Mouse (Mus musculus) hindbrain, embryonic 16.5 days (tissue): ENCODE measurements at regions not wholly inside any gene's neighbourhood (a gene's known extent, or its start where the extent isn't known, plus 50 kb on each side); places are given as distances from the start of the nearest gene placed in this dataset.

ENCODE experiments used
- ATAC-seq: fragments of 200-750 bp; cut with Nextera tagmentation; 2 replicates; pipeline ENCODE4 v1.8.0; 2017; ENCODE audit warnings: moderate TSS enrichment, moderate library complexity
- H3K27ac ChIP-seq: fragments of 300-500 bp; sonication (generic); 2 replicates; pipeline ENCODE4 v1.5.1; 2014; ENCODE audit warnings: low read depth, mild to moderate bottlenecking, control low read depth, low read length, moderate library complexity
- H3K27me3 ChIP-seq: fragments of 300-500 bp; sonication (generic); replicated peaks from 2 replicates; pipeline ENCODE4 v1.6.1; 2014; ENCODE audit warnings: low read length; ENCODE audit not compliant: control insufficient read depth, insufficient read depth
- H3K36me3 ChIP-seq: fragments of 300-500 bp; sonication (generic); 2 replicates; pipeline ENCODE4 v1.6.1; 2014; ENCODE audit warnings: mild to moderate bottlenecking, low read length, moderate library complexity, mixed read lengths; ENCODE audit not compliant: control insufficient read depth, insufficient read depth
- H3K4me1 ChIP-seq: fragments of 300-500 bp; sonication (generic); 2 replicates; pipeline ENCODE4 v1.6.1; 2014; ENCODE audit warnings: low read depth, low read length; ENCODE audit not compliant: control insufficient read depth, insufficient read depth
- H3K4me2 ChIP-seq: fragments of 300-500 bp; sonication (generic); 2 replicates; pipeline ENCODE4 v1.6.1; 2014; ENCODE audit warnings: mild to moderate bottlenecking, low read length, control low read depth, moderate library complexity
- H3K4me3 ChIP-seq: fragments of 300-500 bp; sonication (generic); 2 replicates; pipeline ENCODE4 v1.5.1; 2014; ENCODE audit warnings: mild to moderate bottlenecking, low read length, control low read depth, moderate library complexity
- H3K9ac ChIP-seq: fragments of 300-500 bp; sonication (generic); 2 replicates; pipeline ENCODE4 v1.6.1; 2014; ENCODE audit warnings: low read depth, mild to moderate bottlenecking, control low read depth, low read length, moderate library complexity
- H3K9me3 ChIP-seq: fragments of 300-500 bp; sonication (generic); 2 replicates; pipeline ENCODE4 v1.6.1; 2014; ENCODE audit warnings: mild to moderate bottlenecking, low read length, moderate library complexity; ENCODE audit not compliant: control insufficient read depth
- WGBS: fragments of 180-500 bp; shearing (Covaris S2); extraction: QIAGEN DNeasy Blood & Tissue Kit; methylation state at CpG from one replicate; pipeline ENCODE4 v1.1.7; 2014; 5-methylcytosine and 5-hydroxymethylcytosine counted together

DNA sequence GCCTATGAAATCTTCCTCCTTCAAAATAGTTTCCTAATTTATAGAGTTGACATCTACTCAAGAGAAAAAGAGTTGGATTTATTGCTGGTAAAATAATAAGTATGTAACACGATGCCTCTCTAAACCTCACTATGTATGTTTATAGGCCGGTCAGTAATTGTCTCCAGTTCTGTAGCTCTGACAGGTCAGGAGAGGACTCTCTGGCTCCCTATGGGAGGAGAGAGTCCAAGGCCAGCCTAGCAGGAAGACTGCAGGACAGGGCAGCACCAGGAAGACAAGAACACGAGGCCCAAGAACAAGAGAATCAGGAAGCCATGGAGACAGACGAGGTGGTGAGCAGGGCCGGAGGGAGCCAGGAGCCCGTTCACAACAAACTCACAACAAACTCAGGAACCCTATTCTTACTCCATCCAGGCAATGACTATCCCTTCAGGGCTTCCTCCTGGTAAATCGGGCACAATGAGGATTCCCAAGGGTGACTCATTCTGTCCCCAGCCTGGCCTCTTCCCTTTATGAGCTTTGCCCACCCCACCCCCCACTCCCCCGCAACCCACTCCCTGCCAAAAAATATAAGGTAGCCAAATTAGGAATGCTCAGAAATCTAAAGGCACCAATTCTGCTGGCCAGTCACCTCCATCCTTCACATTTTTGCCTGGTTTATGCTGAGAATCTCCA lies 244.7 kb upstream of the Zfp637 start:
- no peaks in the 10 kb centered on the region for H3K4me1 ChIP-seq
- 92% methylated on average over 7 of the region's 8 CpGs for WGBS
- H3K9me3 ChIP-seq: 0 out of 2 replicates have a peak, but pooled peaks cover 3% of the 10 kb centered on the region
- H3K27me3 ChIP-seq: no peaks in the 10 kb centered on the region
- H3K36me3 ChIP-seq: no peaks in the 10 kb centered on the region
- ATAC-seq: no peak
- H3K27ac ChIP-seq: no peak overlapping the region
- H3K4me3 ChIP-seq: no peak overlapping the region
- no peak overlapping the region for H3K4me2 ChIP-seq
- no peak overlapping the region for H3K9ac ChIP-seq

DNA sequence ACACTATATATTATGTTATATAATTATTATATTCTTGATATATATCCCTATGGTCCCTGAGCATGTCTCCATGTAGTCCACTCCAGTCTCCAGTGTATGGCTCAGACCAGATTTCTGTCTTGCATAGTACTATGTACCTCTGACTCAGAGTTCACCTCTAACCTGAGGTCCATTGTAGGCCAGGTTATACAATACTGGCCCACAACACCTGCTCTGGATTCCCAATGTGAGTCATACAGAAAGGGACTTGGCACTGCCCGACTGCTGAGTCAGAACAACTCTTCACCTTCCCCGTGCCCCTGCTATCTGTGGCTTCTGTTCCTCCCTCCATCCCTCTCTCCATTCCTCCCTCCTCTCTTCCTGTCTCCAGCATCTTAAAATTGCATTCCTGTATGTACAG lies 236.1 kb upstream of the Zfp637 start:
- Histone ChIP-seq H3K4me3 (no peak overlapping the region), H3K36me3 (no peaks in the 10 kb centered on the region), H3K4me1 (no peaks in the 10 kb centered on the region), H3K4me2 (no peak overlapping the region), H3K27me3 (no peaks in the 10 kb centered on the region), H3K27ac (no peak overlapping the region), H3K9me3 (no peaks in the 10 kb centered on the region), H3K9ac (no peak overlapping the region)
- WGBS: 90% methylated on average over 2 of the region's 2 CpGs
- no peak for ATAC-seq

DNA sequence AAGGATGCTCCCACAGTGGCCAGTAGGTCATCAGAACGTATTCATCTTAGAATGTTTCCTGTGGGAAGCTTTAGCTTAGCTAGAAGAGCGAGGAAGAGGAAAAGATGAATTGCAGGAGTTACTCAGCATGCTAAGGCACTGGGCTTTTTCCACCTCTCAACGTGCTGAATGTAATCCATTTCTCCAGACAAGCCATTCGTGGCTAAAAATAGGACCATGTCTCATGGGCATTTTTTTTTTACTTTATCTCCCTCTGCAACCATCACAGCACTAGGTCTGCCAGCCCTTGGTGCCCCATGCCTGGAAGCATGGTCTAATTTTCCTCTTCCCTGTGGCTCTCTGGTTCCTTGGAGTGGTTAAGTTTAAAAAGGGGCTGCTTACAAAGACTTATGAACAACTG lies 235.3 kb upstream of the Zfp637 start:
- no peak overlapping the region for H3K9ac ChIP-seq
- H3K27ac ChIP-seq: no peak overlapping the region
- H3K4me3 ChIP-seq: no peak overlapping the region
- ATAC-seq: no peak
- no peaks in the 10 kb centered on the region for H3K9me3 ChIP-seq
- no peaks in the 10 kb centered on the region for H3K36me3 ChIP-seq
- H3K4me1 ChIP-seq: no peaks in the 10 kb centered on the region
- no peak overlapping the region for H3K4me2 ChIP-seq
- no peaks in the 10 kb centered on the region for H3K27me3 ChIP-seq
- WGBS: 62% methylated on average over 4 of the region's 4 CpGs

DNA sequence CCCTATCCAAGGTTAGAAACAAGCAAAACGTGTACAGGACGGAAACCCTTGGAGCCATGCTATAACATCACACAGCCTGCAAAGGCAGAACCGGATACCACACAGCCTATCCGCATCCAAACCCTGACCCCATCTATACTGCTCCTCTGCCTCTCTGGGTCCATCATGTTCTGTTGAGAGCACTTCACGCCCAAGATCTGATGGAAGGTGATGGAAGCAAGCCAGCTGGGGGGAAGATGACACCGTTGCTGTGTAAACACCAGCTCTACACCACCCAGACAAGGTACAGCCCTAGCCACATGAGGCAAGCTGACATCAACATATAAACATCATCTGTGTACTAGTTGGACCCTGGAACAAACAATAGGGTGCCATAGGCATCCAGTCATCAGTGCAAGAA lies 234.8 kb upstream of the Zfp637 start:
- Histone ChIP-seq H3K9me3 (no peaks in the 10 kb centered on the region), H3K4me1 (no peaks in the 10 kb centered on the region), H3K9ac (no peak overlapping the region), H3K27me3 (no peaks in the 10 kb centered on the region), H3K27ac (no peak overlapping the region), H3K36me3 (no peaks in the 10 kb centered on the region), H3K4me3 (no peak overlapping the region), H3K4me2 (no peak overlapping the region)
- 90% methylated on average over 6 of the region's 6 CpGs for WGBS
- ATAC-seq: no peak

DNA sequence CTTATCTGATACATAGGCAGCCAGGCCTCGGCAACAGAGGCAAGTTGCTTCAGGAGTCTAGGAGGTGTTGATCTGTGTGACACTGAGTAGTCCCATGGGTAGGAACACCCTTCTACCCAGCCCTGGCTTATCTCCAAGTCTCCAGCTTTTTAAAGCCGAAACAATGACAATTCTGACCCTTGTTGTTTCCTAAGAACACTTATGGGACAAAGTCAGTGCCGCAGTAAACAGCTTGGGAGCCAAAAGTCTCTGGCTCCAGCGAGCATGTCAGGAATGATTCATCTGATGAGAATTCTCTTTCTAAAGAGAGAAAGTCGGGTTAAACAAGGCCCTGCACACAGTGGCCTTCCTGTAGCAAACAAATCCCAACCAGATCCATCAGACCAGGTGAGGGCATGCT lies 234.0 kb upstream of the Zfp637 start:
- Histone ChIP-seq H3K4me3 (no peak overlapping the region), H3K27ac (no peak overlapping the region), H3K9ac (no peak overlapping the region), H3K4me1 (no peaks in the 10 kb centered on the region), H3K27me3 (no peaks in the 10 kb centered on the region), H3K36me3 (no peaks in the 10 kb centered on the region), H3K4me2 (no peak overlapping the region), H3K9me3 (no peaks in the 10 kb centered on the region)
- ATAC-seq: no peak
- 78% methylated on average over 5 of the region's 5 CpGs for WGBS

DNA sequence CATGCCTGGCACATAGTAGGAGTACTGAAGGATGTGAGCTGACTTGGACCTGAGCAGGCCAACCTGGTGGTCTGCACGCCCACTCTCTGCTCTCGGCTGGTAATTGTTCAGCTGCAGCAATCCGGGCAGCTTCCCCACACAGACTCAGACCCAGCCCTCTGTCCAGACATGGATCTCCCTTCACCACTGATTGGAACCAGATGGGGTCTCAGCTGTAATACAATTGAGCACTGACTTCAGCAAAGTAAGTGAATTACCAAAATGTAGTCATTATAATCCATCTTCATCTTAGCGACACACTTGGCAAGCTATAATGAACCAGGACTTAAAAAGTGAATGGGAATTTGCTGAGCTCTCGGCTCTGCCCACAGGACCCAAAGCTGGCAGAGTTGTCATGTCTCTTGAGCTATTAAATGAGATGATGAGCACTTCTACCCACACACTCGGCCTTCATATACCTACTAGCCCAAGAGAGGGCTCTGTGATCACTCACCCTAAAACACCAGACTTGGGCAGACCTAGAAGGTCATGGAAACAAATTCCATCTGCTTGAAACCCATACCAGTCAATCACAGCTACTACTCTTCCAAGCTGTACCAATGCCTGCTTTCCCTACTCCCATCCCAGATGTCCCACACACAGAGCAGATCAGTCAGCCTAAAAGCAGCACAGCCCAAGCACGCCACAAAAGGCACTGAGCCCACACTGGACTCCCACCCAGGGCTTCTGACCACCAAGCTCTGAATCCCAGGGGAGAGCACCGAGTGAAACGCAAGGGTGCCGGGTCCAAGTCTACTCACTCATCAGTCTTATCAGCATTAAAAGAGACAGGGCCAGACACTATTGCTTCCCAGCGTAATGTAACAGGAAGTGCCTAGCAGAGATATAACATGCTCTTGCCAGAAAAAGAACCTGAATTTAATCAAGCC lies 231.2 kb upstream of the Zfp637 start:
- H3K9ac ChIP-seq: no peak overlapping the region
- ATAC-seq: no peak
- H3K36me3 ChIP-seq: no peaks in the 10 kb centered on the region
- no peaks in the 10 kb centered on the region for H3K4me1 ChIP-seq
- H3K27ac ChIP-seq: no peak overlapping the region
- H3K9me3 ChIP-seq: no peaks in the 10 kb centered on the region
- H3K4me3 ChIP-seq: no peak overlapping the region
- H3K4me2 ChIP-seq: no peak overlapping the region
- H3K27me3 ChIP-seq: no peaks in the 10 kb centered on the region
- WGBS: 72% methylated on average over 11 of the region's 11 CpGs

DNA sequence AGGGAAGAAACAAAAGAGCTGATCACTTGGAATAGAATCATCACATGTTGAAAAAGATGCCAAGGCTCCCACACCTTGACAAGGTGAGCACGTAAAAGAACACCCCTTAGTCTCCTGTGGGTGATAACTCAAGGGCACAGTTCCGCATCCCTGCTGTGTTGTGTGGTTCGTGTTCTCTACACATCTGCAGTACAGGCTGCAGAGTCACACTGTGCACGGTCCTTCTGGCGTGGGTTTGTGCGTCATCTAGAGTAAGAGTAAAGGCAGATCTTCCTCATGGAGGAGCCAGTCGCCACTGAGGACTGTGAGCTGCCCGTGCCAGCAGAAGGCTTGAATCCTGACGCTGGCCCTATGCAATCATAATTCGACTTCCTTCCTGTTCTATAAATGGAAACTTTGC lies 229.7 kb upstream of the Zfp637 start:
- no peak for ATAC-seq
- Histone ChIP-seq H3K4me2 (no peak overlapping the region), H3K4me3 (no peak overlapping the region), H3K36me3 (no peaks in the 10 kb centered on the region), H3K27ac (no peak overlapping the region), H3K4me1 (no peaks in the 10 kb centered on the region), H3K9ac (no peak overlapping the region), H3K27me3 (no peaks in the 10 kb centered on the region), H3K9me3 (no peaks in the 10 kb centered on the region)
- WGBS: 89% methylated on average over 10 of the region's 10 CpGs

DNA sequence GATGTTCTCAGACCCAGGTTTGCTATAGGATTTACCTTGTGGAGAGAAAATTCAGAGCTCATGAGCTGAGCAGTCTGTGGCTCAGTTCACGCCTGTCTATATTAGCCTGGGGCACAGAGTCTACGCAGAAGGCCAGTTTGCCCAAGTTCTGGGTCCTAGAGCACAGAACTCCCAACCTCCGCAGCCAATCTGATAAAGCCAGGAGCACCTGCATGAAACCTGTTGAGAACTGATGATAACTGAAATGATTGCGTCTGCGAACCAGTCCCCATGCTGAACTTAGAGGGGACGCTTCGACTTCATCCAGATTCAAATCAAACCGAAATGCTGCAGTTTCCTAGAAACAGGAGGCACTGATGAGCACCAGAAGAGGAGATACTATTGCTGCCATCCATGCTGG lies 229.0 kb upstream of the Zfp637 start:
- WGBS: 94% methylated on average over 8 of the region's 8 CpGs
- no peak overlapping the region for H3K4me2 ChIP-seq
- no peaks in the 10 kb centered on the region for H3K27me3 ChIP-seq
- H3K4me3 ChIP-seq: no peak overlapping the region
- no peaks in the 10 kb centered on the region for H3K36me3 ChIP-seq
- H3K27ac ChIP-seq: no peak overlapping the region
- no peak for ATAC-seq
- no peaks in the 10 kb centered on the region for H3K4me1 ChIP-seq
- H3K9me3 ChIP-seq: no peaks in the 10 kb centered on the region
- H3K9ac ChIP-seq: no peak overlapping the region

DNA sequence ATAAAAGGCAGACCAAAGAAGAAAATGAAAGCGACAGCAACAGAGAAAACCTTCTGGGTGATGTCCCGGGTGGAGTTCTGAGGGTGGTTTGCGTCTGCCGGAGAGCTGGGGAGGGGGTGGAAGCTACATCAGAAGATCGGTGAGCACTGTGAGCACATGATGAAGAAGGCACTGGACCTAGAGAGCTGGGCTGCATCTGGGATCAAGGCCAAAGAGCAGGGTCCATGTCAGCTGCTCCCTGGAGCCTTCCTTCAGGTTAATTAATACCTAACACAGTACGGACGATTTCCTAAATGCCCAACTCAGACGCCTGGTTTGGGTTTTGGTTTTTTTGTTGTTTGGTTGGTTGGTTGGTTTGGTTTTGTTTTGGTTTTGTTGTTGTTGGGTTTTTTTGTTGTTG lies 228.6 kb upstream of the Zfp637 start:
- H3K4me2 ChIP-seq: no peak overlapping the region
- H3K9ac ChIP-seq: no peak overlapping the region
- 83% methylated on average over 8 of the region's 8 CpGs for WGBS
- H3K27ac ChIP-seq: no peak overlapping the region
- ATAC-seq: no peak
- H3K27me3 ChIP-seq: no peaks in the 10 kb centered on the region
- no peaks in the 10 kb centered on the region for H3K36me3 ChIP-seq
- H3K4me1 ChIP-seq: no peaks in the 10 kb centered on the region
- H3K4me3 ChIP-seq: no peak overlapping the region
- H3K9me3 ChIP-seq: no peaks in the 10 kb centered on the region
